Mouse (Mus musculus): Measurements from ENCODE around the gene Efnb1. TPM values are rescaled to one million over a fixed set of nuclear protein-coding genes. Genes with fewer than 3 reads are reported as not detected.

The Efnb1 gene
- polyA plus RNA-seq, 1 experiment from 2014 or later, result 9.7 TPM

DNA sequence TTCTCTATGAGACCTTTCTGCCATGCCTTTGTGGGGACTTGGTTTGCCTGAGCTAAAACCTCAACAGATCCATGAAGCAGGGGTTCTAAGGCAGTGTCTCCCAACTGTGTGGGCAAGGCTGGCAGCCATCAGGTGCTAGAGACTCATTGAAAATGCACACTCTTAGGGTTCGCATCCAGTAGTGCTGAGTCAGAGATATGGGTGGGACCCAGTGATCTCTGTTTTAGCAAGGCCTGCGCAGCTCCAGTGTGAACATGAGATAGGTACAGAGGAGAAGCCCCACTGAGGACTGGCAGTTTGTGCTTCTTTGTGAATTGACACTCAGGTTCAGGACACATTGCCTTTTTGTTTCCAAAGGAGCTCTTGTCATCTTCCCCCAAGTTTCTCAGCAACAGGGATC is 28.2 kb downstream of the Efnb1 start:
- H3K9ac ChIP-seq, result no peak overlapping the region
- 0 out of 2 replicates have a peak, but pooled peaks cover 3% of the 10 kb centered on the region for H3K4me1 ChIP-seq
- 36% methylated on average over 2 of the region's 2 CpGs for WGBS (ENCODE audit: insufficient replicate concordance)
- ATAC-seq, result peak; percentile 79
- H3K27ac ChIP-seq, result no peak overlapping the region
- H3K4me3 ChIP-seq, result no peak overlapping the region
- H3K27me3 ChIP-seq (replicated peaks), result peaks cover 23% of the 10 kb centered on the region
- H3K9me3 ChIP-seq (replicated peaks), result no peaks in the 10 kb centered on the region
- no peak overlapping the region for H3K4me2 ChIP-seq
- no peaks in the 10 kb centered on the region for H3K36me3 ChIP-seq

DNA sequence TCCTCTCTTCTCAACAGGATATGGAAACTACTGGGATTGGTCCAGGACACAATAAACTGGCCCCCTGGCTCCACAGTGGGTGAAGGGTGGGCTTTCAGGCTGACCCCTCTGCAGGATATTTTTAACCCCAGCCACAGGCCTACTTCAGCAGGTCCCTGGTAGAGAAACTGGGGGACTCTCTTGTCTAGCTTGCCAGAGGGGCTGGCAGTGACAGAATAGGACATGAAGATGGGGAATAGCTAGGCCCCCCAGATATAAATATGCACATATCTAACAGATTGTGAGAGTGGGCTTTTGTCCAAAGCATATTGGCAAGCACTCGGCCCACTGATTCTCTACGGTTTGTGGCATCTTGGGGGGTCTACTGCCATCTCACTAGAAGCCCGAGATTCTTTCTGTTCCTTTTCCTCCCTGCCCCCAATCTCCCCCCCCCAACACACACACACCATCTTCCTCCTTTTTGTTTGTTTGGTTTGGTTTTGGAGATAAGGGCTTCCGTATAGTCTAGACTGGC is 29.0 kb downstream of the Efnb1 start:
- H3K4me2 ChIP-seq, result no peak overlapping the region
- no peak overlapping the region for H3K9ac ChIP-seq
- 0 out of 2 replicates have a peak, but pooled peaks cover 3% of the 10 kb centered on the region for H3K4me1 ChIP-seq
- no peaks in the 10 kb centered on the region for H3K36me3 ChIP-seq
- no peaks in the 10 kb centered on the region for H3K9me3 ChIP-seq (replicated peaks)
- H3K4me3 ChIP-seq, result no peak overlapping the region
- H3K27ac ChIP-seq, result no peak overlapping the region
- H3K27me3 ChIP-seq (replicated peaks), result peaks cover 22% of the 10 kb centered on the region
- WGBS (ENCODE audit: insufficient replicate concordance), result 54% methylated on average over 4 of the region's 4 CpGs
- ATAC-seq, result no peak

DNA sequence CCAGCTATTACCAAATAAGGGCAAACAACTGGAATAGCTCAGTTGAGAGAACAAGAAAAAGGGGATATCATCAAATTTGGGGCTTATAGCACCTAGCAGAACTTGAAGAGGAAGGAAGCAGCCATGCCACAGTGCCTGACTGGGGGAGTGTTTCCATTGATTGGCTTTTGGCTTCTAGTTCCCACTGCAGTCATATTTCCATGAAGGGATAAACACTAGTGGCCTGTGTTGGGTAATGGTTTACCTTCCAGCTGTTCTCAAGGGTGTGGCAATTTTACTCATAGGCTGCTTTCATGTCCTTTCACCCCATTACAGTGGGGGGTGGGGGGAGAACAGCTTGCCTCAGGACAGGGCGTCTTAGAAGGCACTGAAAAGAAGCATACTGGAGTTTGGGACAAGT is 31.1 kb downstream of the Efnb1 start:
- no peak overlapping the region for H3K4me2 ChIP-seq
- peaks cover 42% of the 10 kb centered on the region for H3K27me3 ChIP-seq (replicated peaks)
- H3K9me3 ChIP-seq (replicated peaks), result no peaks in the 10 kb centered on the region
- H3K4me3 ChIP-seq, result no peak overlapping the region
- no peak overlapping the region for H3K27ac ChIP-seq
- H3K4me1 ChIP-seq, result 0 out of 2 replicates have a peak, but pooled peaks cover 3% of the 10 kb centered on the region
- no peak for ATAC-seq
- H3K36me3 ChIP-seq, result no peaks in the 10 kb centered on the region
- 67% methylated on average over 1 of the region's 1 CpGs for WGBS (ENCODE audit: insufficient replicate concordance)
- H3K9ac ChIP-seq, result no peak overlapping the region

DNA sequence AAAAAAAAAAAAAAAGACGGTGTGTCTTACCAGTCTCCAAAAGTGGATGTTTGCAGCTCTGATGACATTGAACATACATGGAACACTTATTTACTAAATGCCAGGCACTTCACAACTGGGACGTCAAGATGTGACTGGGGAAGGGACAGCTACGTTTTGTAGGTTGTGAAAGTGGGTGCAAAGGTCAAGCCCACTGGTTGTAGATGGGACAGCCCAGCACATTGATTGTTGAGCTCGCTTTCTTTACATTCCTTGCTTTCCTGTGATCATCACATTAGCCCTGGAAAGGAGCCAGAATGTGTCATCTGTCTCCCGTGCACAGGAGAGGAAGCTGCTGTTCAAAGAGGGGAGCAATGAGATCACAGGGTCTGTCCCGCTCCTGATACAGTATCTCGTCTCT is 31.6 kb downstream of the Efnb1 start:
- Histone ChIP-seq H3K4me2 (no peak overlapping the region), H3K27ac (no peak overlapping the region), H3K9me3 (replicated peaks) (no peaks in the 10 kb centered on the region), H3K4me1 (0 out of 2 replicates have a peak, but pooled peaks cover 3% of the 10 kb centered on the region), H3K4me3 (no peak overlapping the region), H3K36me3 (no peaks in the 10 kb centered on the region), H3K27me3 (replicated peaks) (peaks cover 46% of the 10 kb centered on the region), H3K9ac (no peak overlapping the region)
- no peak for ATAC-seq
- 44% methylated on average over 7 of the region's 7 CpGs for WGBS (ENCODE audit: insufficient replicate concordance)

DNA sequence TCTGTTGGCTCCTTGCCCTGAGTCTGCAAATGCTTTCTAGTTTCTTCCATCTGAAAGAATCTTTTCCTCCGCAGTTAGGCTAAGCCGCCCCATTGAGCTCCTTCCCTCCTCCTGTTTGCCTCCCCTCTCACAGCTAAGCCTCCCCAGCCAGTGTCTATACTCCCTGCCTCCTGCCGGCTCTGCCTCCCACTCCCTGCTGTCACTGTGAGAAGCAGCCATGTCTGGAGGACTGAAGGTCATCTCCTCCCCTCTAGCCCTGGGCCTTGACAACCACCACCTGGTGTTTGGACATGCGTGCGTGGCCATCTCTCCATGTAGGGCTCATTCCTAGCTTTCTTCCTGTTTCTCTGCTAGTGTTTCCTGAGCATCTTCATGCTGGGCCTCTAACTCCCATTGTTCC is 36.4 kb downstream of the Efnb1 start:
- H3K27ac ChIP-seq, result no peak overlapping the region
- WGBS (ENCODE audit: insufficient replicate concordance), result 50% methylated on average over 5 of the region's 5 CpGs
- ATAC-seq, result no peak

DNA sequence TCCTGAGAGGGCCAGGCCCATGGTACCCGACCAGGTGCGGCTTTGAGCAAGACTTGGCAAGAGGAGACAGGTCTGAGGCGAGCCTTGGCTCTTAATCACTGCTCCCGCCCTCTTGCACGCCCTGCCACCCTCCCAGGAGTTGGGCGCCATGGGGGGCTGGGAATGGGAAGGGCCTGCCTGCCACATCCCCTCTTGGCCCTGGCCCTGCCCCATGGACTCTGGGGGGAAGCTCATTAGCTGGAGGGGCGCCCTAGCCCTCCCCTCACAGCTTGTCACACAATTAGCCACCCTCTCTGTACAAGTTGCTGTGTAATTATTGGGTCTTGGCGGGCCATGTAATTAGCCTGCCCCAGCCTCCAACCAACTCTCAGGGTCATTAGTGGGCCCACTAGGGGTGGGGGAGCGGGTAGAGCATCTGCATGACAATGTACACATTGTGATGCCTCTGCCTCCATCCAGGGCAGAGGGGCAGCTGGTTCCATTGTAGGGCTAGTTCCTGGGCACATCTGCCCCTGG is 49.2 kb downstream of the Efnb1 start:
- whole genome bisulfite sequencing (ENCODE audit: insufficient replicate concordance), result 41% methylated on average over 5 of the region's 9 CpGs
- H3K9ac ChIP-seq, result no peak overlapping the region
- H3K4me2 ChIP-seq, result no peak overlapping the region
- no peaks in the 10 kb centered on the region for H3K36me3 ChIP-seq
- no peak for ATAC-seq
- peaks cover 84% of the 10 kb centered on the region for H3K27me3 ChIP-seq (replicated peaks)
- no peak overlapping the region for H3K27ac ChIP-seq
- no peak overlapping the region for H3K4me3 ChIP-seq
- H3K9me3 ChIP-seq (replicated peaks), result no peaks in the 10 kb centered on the region
- H3K4me1 ChIP-seq, result no peaks in the 10 kb centered on the region

More for the DNA sequence above, 36.4 kb downstream of the Efnb1 start:
- no peak overlapping the region for H3K9ac ChIP-seq
- H3K9me3 ChIP-seq (replicated peaks), result no peaks in the 10 kb centered on the region
- H3K27me3 ChIP-seq (replicated peaks), result peaks cover 57% of the 10 kb centered on the region
- H3K4me1 ChIP-seq, result no peaks in the 10 kb centered on the region
- H3K36me3 ChIP-seq, result no peaks in the 10 kb centered on the region
- no peak overlapping the region for H3K4me3 ChIP-seq
- H3K4me2 ChIP-seq, result no peak overlapping the region

DNA sequence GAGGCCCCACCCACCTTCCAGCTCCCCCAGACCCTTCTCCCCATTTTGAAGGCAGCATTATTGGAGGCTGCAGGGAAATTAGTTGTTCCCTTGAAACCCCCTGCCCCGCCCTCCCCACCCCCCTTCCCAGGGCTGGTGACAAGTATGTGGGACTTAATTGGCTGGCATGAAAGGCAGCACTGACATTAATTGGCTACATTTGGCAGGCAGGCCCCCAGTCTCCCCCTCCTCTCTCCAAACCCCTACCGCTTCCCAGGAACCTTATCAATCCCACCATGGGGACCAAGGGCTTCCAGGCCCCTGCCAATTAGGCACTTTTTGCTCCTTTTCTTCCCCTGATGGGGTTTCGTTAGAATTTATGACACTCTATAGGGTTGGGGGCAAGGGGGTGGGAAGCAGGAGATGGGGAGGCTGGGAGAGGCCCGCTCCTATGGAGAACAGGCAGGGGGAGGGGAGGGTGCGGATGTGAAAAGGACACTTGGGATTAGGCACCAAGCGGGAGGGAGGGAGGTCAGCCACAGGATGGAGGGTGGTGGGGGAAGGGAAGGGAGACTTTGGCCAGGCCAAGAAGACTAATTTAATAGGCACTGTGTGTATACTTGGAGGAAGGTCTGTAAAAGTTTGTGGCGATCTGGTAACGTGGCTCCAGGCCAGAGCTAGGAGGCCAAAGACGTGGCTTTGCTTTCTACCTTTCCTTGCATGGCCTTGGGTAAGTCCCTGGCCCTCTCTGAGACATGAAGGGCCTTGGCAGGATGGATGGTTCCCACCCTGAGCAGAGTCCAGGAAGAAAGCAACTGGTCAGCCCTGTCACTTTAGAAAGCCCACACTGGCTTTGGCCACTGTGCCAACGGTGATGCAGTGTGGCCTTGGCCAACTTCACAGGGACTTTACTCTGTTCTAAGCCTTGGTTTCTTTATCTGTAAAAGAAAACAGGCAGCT is 50.8 kb downstream of the Efnb1 start:
- Histone ChIP-seq H3K27me3 (replicated peaks) (peaks cover 89% of the 10 kb centered on the region), H3K27ac (no peak overlapping the region), H3K36me3 (no peaks in the 10 kb centered on the region), H3K4me3 (no peak overlapping the region), H3K9ac (no peak overlapping the region), H3K9me3 (replicated peaks) (no peaks in the 10 kb centered on the region), H3K4me2 (no peak overlapping the region), H3K4me1 (no peaks in the 10 kb centered on the region)
- ATAC-seq, result no peak
- WGBS (ENCODE audit: insufficient replicate concordance), result 42% methylated on average over 10 of the region's 10 CpGs

DNA sequence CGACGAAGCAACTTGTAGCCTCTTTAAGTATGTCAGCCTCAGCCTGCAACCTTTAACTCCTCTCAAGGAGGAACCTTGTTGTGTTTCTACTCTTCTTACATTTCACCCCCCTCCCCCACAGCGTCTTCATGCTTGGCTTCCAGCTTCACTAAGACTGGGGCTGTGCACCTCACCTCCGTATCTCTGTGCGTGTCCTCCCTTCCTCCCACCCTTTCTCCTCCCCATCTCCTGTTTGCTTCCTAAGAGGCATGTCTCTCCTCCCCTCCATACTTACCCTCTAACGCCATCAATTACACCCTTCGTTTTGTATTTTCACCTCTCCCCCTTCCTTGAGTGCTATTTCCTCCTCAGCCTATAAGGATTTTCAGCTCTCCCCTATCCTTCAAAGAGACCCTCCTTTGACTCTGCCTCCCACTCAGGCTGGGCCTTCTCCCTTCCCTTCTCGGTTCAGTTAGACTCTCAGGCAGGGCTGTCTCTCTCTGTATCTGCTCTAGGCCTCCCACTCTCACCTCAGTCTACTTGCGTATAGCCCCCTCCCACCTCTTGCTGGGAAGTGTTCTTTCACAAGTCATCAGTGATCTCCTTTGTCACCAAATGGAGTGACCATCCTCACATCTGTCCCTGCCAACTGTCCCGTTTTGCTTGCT is 55.6 kb downstream of the Efnb1 start:
- Histone ChIP-seq H3K27me3 (replicated peaks) (peaks cover 74% of the 10 kb centered on the region), H3K9me3 (replicated peaks) (no peaks in the 10 kb centered on the region), H3K4me2 (no peak overlapping the region), H3K9ac (no peak overlapping the region), H3K4me1 (no peaks in the 10 kb centered on the region), H3K36me3 (no peaks in the 10 kb centered on the region), H3K27ac (no peak overlapping the region), H3K4me3 (no peak overlapping the region)
- ATAC-seq, result no peak
- 54% methylated on average over 10 of the region's 10 CpGs for WGBS (ENCODE audit: insufficient replicate concordance)

DNA sequence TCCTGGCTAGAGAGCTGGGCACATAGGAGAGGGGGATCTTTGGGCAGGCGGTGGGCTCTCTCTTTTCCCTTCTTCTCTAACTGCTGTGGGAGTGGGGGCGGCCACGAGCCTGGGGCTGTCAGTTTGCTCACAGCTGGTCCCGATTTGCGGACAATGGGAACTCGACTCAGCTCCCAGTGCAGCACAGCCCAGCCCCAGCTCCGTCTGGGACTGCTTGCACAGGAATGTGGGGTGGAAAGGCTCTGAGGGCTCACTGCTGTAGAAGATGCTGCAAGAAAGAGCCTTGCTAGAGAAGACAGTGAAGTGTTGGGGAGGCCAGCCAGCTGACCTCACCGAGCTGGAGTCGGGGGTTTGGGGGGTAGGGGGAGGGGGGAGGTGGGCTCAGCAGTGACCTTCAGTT is 61.0 kb downstream of the Efnb1 start:
- Histone ChIP-seq H3K27me3 (replicated peaks) (peaks cover 50% of the 10 kb centered on the region), H3K36me3 (no peaks in the 10 kb centered on the region), H3K4me1 (no peaks in the 10 kb centered on the region), H3K4me2 (no peak overlapping the region), H3K9ac (no peak overlapping the region), H3K27ac (no peak overlapping the region), H3K9me3 (replicated peaks) (no peaks in the 10 kb centered on the region), H3K4me3 (no peak overlapping the region)
- WGBS (ENCODE audit: insufficient replicate concordance), result 64% methylated on average over 8 of the region's 9 CpGs
- no peak for ATAC-seq

DNA sequence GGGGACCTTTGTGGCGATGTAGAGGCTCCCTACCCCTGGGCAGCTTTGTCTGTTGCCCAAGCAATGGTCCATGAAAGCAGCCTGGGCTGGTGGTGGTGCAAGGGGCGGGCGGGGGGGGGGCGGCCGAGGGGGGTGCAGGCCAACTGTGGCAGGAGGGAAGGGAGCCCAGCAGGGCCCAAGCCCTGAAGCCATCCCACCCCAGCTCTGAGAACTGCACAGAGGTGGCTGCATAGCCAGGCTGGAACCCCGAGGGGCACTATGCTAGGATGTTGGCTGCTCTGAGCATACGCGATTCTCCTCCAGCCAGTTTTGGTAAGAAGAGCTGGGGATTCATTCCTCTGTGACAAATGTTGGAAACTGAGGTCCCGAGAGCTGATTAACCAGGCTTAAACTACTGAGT is 62.6 kb downstream of the Efnb1 start:
- peak overlapping the region; percentile 40 for H3K27ac ChIP-seq
- H3K9me3 ChIP-seq (replicated peaks), result no peaks in the 10 kb centered on the region
- H3K4me3 ChIP-seq, result peak overlapping the region; percentile 37
- H3K9ac ChIP-seq, result no peak overlapping the region
- no peak for ATAC-seq
- no peaks in the 10 kb centered on the region for H3K4me1 ChIP-seq
- H3K36me3 ChIP-seq, result no peaks in the 10 kb centered on the region
- H3K27me3 ChIP-seq (replicated peaks), result peaks cover 38% of the 10 kb centered on the region; the same call in 1 of the 2 replicates
- WGBS (ENCODE audit: insufficient replicate concordance), result 37% methylated on average over 7 of the region's 9 CpGs
- H3K4me2 ChIP-seq, result peak overlapping the region; percentile 65

Measured in liver, embryonic 12.5 days (tissue).